ENCODE assay signal across 9 mouse cellular contexts in genomic region chr16:45973959-45974686, GRCm38 (mm10). TPM values are rescaled to one million over a fixed set of nuclear protein-coding genes. Genes with fewer than 3 reads are reported as not detected.
DNase-seq lines count a peak whose midpoint lies in the region; ATAC-seq lines count a peak whose summit lies in the region.
"Had no signal": no experiment of that assay in that cellular context is flagged by ENCODE, and none has a peak within 500 bp of the region (broad histone marks: within the 10 kb centered on the region; RNA-seq: fewer than 3 reads in every experiment).

No protein-coding gene starts in this region.

- H3K27ac ChIP-seq in limb, embryonic 11.5 days (replicated peaks; ENCODE audit: low read depth, low read length): no peak overlapping the region
- no peak overlapping the region for H3K27ac ChIP-seq in limb, embryonic 10.5 days
- H3K27ac ChIP-seq in forebrain, embryonic 12.5 days: no peak overlapping the region
- H3K27ac ChIP-seq: heart, embryonic 13.5 days had no signal

- H3K4me1 ChIP-seq in limb, embryonic 11.5 days (ENCODE audit: control insufficient read depth, insufficient read depth, low read length): no peaks in the 10 kb centered on the region
- H3K4me1 ChIP-seq in limb, embryonic 10.5 days: no peaks in the 10 kb centered on the region
- H3K4me1 ChIP-seq in forebrain, embryonic 12.5 days: peaks cover 4% of the 10 kb centered on the region; the same call in 1 of the 2 replicates
- H3K4me1 ChIP-seq: heart, embryonic 13.5 days had no signal

- H3K9ac ChIP-seq in limb, embryonic 11.5 days (ENCODE audit: low read length): no peak overlapping the region
- no peak overlapping the region for H3K9ac ChIP-seq in forebrain, embryonic 12.5 days
- H3K9ac ChIP-seq: heart, embryonic 13.5 days had no signal

- DNase-seq in limb, embryonic 11.5 days (ENCODE audit: low spot score): no peak
- no peak for DNase-seq in limb, embryonic 10.5 days (ENCODE audit: low spot score)
- no peak for DNase-seq in adrenal gland, adult 2 months
- DNase-seq in MN1 (ENCODE audit: low spot score): no peak

- H3K36me3 ChIP-seq in limb, embryonic 11.5 days (ENCODE audit: control insufficient read depth, insufficient read depth, low read length): no peaks in the 10 kb centered on the region
- no peaks in the 10 kb centered on the region for H3K36me3 ChIP-seq in limb, embryonic 10.5 days
- 0 out of 2 replicates have a peak, but pooled peaks cover 3% of the 10 kb centered on the region for H3K36me3 ChIP-seq in forebrain, embryonic 12.5 days (replicated peaks)
- H3K36me3 ChIP-seq: heart, embryonic 13.5 days had no signal

- H3K27me3 ChIP-seq in limb, embryonic 11.5 days (ENCODE audit: control insufficient read depth, insufficient read depth, low read length): no peaks in the 10 kb centered on the region
- no peaks in the 10 kb centered on the region for H3K27me3 ChIP-seq in limb, embryonic 10.5 days (ENCODE audit: low read depth, poor library complexity, severe bottlenecking)
- no peaks in the 10 kb centered on the region for H3K27me3 ChIP-seq in forebrain, embryonic 12.5 days
- H3K27me3 ChIP-seq: heart, embryonic 13.5 days had no signal

- ATAC-seq in limb, embryonic 11.5 days (ENCODE audit: insufficient number of reproducible peaks, low FRiP score, low TSS enrichment, low read depth): peak; percentile 58; the same call in 1 of the 2 replicates
- ATAC-seq in activated CD4-positive, CD25-positive, alpha-beta regulatory T cell, adult 4 months: peak; percentile 40
- ATAC-seq in forebrain, embryonic 12.5 days (ENCODE audit: low FRiP score): peak; percentile 44; the same call in 1 of the 2 replicates
- ATAC-seq in megakaryocyte progenitor cell, adult 5-6 weeks (replicated peaks; ENCODE audit: poor library complexity): 0 out of 2 replicates have a peak, but pooled peaks have one; percentile 17
- no peak for ATAC-seq in monocyte, adult 5-6 weeks (replicated peaks; ENCODE audit: insufficient number of reproducible peaks, low FRiP score, low TSS enrichment, poor library complexity, severe bottlenecking)

- H3K4me3 ChIP-seq in limb, embryonic 11.5 days (ENCODE audit: low read depth, low read length): no peak overlapping the region
- no peak overlapping the region for H3K4me3 ChIP-seq in limb, embryonic 10.5 days
- no peak overlapping the region for H3K4me3 ChIP-seq in forebrain, embryonic 12.5 days (replicated peaks)
- H3K4me3 ChIP-seq: heart, embryonic 13.5 days had no signal

- H3K9me3 ChIP-seq in limb, embryonic 11.5 days (ENCODE audit: control insufficient read depth, low read length): no peaks in the 10 kb centered on the region
- H3K9me3 ChIP-seq in limb, embryonic 10.5 days (replicated peaks): no peaks in the 10 kb centered on the region
- H3K9me3 ChIP-seq in forebrain, embryonic 12.5 days: no peaks in the 10 kb centered on the region
- H3K9me3 ChIP-seq: heart, embryonic 13.5 days had no signal

- H3K4me2 ChIP-seq in limb, embryonic 11.5 days (ENCODE audit: low read depth, severe bottlenecking): no peak overlapping the region
- no peak overlapping the region for H3K4me2 ChIP-seq in forebrain, embryonic 12.5 days
- H3K4me2 ChIP-seq: heart, embryonic 13.5 days had no signal

- 61% methylated on average over 9 of the region's 9 CpGs for WGBS in limb, embryonic 11.5 days
- 62% methylated on average over 9 of the region's 9 CpGs for WGBS in limb, embryonic 10.5 days
- WGBS in forebrain, embryonic 12.5 days: 51% methylated on average over 9 of the region's 9 CpGs

RNA-seq across cellular contexts. Expression of gene Phldb2, which starts 20.7 kb away (rescaled TPM):
- 47.6 and 49.3 TPM in 2 replicates for polyA plus RNA-seq in limb, embryonic 11.5 days (2014; fragmentation: Nextera tagmentation; extraction: Ambion mirVana)
- polyA plus RNA-seq in limb, embryonic 10.5 days (2016; fragmentation: Nextera tagmentation; extraction: Ambion mirVana): 38.9 and 50.2 TPM in 2 replicates
- not detected for polyA plus RNA-seq in activated CD4-positive, CD25-positive, alpha-beta regulatory T cell, adult 4 months (2017; shearing (Covaris generic))
- 27.9 and 35.2 TPM in 2 replicates for polyA plus RNA-seq in forebrain, embryonic 12.5 days (2016; fragmentation: Nextera tagmentation; extraction: Ambion mirVana)
- 1.1 and 1.8 TPM in 2 replicates for total RNA-seq in megakaryocyte progenitor cell, adult 5-6 weeks (2015)
- total RNA-seq in megakaryocyte progenitor cell, adult 5-6 weeks (2017): 1.2 and 1.7 TPM in 2 replicates
- 10 to 100 TPM; 28.4 to 29.4 TPM for total RNA-seq in adrenal gland, adult 2 months (2021)
- 11.0 and 17.6 TPM in 2 replicates for polyA plus RNA-seq in adrenal gland, adult 2 months (2012; rRNA removed)
- total RNA-seq in monocyte, adult 5-6 weeks (2017): 0.87 TPM in 1 of 3 replicates, not detected in the others

RNA-seq across cellular contexts. Expression of gene Plcxd2, which starts 35.9 kb away (rescaled TPM):
- 0.91 and 1.2 TPM in 2 replicates for polyA plus RNA-seq in limb, embryonic 11.5 days (2014; fragmentation: Nextera tagmentation; extraction: Ambion mirVana)
- polyA plus RNA-seq in limb, embryonic 10.5 days (2016; fragmentation: Nextera tagmentation; extraction: Ambion mirVana): 0.92 and 1.1 TPM in 2 replicates
- polyA plus RNA-seq in activated CD4-positive, CD25-positive, alpha-beta regulatory T cell, adult 4 months (2017; shearing (Covaris generic)): 1 to 10 TPM; 3.2 to 6.8 TPM
- 11.7 and 12.7 TPM in 2 replicates for polyA plus RNA-seq in forebrain, embryonic 12.5 days (2016; fragmentation: Nextera tagmentation; extraction: Ambion mirVana)
- 2.9 and 4.0 TPM in 2 replicates for total RNA-seq in megakaryocyte progenitor cell, adult 5-6 weeks (2015)
- total RNA-seq in megakaryocyte progenitor cell, adult 5-6 weeks (2017): 4.3 and 5.9 TPM in 2 replicates
- under 1 TPM; 0.35 to 0.62 TPM for total RNA-seq in adrenal gland, adult 2 months (2021)
- 0.13 and 0.21 TPM in 2 replicates for polyA plus RNA-seq in adrenal gland, adult 2 months (2012; rRNA removed)
- total RNA-seq in monocyte, adult 5-6 weeks (2017): 3.2 to 11.4 TPM (median 8.9 TPM) in 3 replicates

Comparison
In these comparisons a context has a peak if more than half of its experiments do, and no peak if none do; other contexts are left out.
1. RNA of gene Phldb2, which starts 20.7 kb away (polyA plus RNA-seq): 38.9 to 50.2 TPM in limb, embryonic 10.5 days, 47.6 to 49.3 TPM in limb, embryonic 11.5 days, 27.9 to 35.2 TPM in forebrain, embryonic 12.5 days and 11.0 to 17.6 TPM in adrenal gland, adult 2 months; not detected in activated CD4-positive, CD25-positive, alpha-beta regulatory T cell, adult 4 months; every median in the first group is over 10 times any median in the second.